Mouse (Mus musculus): ENCODE measurements around the gene Ahrr. TPM values are rescaled to one million over a fixed set of nuclear protein-coding genes. Genes with fewer than 3 reads are reported as not detected.

Gene Ahrr
- polyA plus RNA-seq, 1 experiment from 2014 or later, result 0.57 TPM

- no peak overlapping the region for H3K27ac ChIP-seq (ENCODE audit: low read length)
Measured at GRCm38 (mm10) chr13:74259460-74260230, 32.5 kb downstream of the Ahrr start.

GRCm38 (mm10) chr13:74246494-74246893 lies 45.6 kb downstream of the Ahrr start:
- no peak overlapping the region for H3K4me3 ChIP-seq (ENCODE audit: low read length)
- no peaks in the 10 kb centered on the region for H3K9me3 ChIP-seq (ENCODE audit: control insufficient read depth, low read length)
- no peaks in the 10 kb centered on the region for H3K36me3 ChIP-seq (ENCODE audit: control insufficient read depth, insufficient read depth, low read length)
- peaks cover 12% of the 10 kb centered on the region for H3K4me1 ChIP-seq (replicated peaks; ENCODE audit: control insufficient read depth, insufficient read depth, low read length)
- H3K27ac ChIP-seq (ENCODE audit: low read length), result no peak overlapping the region
- ATAC-seq (ENCODE audit: low read depth), result no peak
- no peak overlapping the region for H3K9ac ChIP-seq (ENCODE audit: low read length)
- H3K27me3 ChIP-seq (ENCODE audit: control insufficient read depth, insufficient read depth, low read depth, low read length), result no peaks in the 10 kb centered on the region
- no peak overlapping the region for H3K4me2 ChIP-seq (ENCODE audit: low read depth, low read length)

More at GRCm38 (mm10) chr13:74259460-74260230, 32.5 kb downstream of the Ahrr start:
- Histone ChIP-seq H3K4me2 (ENCODE audit: low read depth, low read length) (peak overlapping the region; percentile 95), H3K4me3 (ENCODE audit: low read length) (peak overlapping the region; percentile 56), H3K27me3 (ENCODE audit: control insufficient read depth, insufficient read depth, low read depth, low read length) (no peaks in the 10 kb centered on the region), H3K9me3 (ENCODE audit: control insufficient read depth, low read length) (no peaks in the 10 kb centered on the region), H3K36me3 (ENCODE audit: control insufficient read depth, insufficient read depth, low read length) (no peaks in the 10 kb centered on the region), H3K9ac (ENCODE audit: low read length) (peak overlapping the region; percentile 73), H3K4me1 (replicated peaks; ENCODE audit: control insufficient read depth, insufficient read depth, low read length) (peaks cover 6% of the 10 kb centered on the region; the same call in 1 of the 2 replicates)
- 4% methylated on average over 35 of the region's 35 CpGs for WGBS
- ATAC-seq (ENCODE audit: low read depth), result peak; percentile 92

GRCm38 (mm10) chr13:74245899-74246231 lies 46.3 kb downstream of the Ahrr start:
- Histone ChIP-seq H3K4me2 (ENCODE audit: low read depth, low read length) (peak overlapping the region; percentile 40), H3K4me3 (ENCODE audit: low read length) (peak overlapping the region; percentile 6; the same call in 1 of the 2 replicates), H3K9me3 (ENCODE audit: control insufficient read depth, low read length) (no peaks in the 10 kb centered on the region), H3K36me3 (ENCODE audit: control insufficient read depth, insufficient read depth, low read length) (no peaks in the 10 kb centered on the region), H3K27me3 (ENCODE audit: control insufficient read depth, insufficient read depth, low read depth, low read length) (no peaks in the 10 kb centered on the region), H3K27ac (ENCODE audit: low read length) (peak overlapping the region; percentile 57), H3K4me1 (replicated peaks; ENCODE audit: control insufficient read depth, insufficient read depth, low read length) (peaks cover 12% of the 10 kb centered on the region), H3K9ac (ENCODE audit: low read length) (peak overlapping the region; percentile 24; the same call in 1 of the 2 replicates)
- ATAC-seq (ENCODE audit: low read depth), result no peak
- WGBS, result 54% methylated on average over 4 of the region's 4 CpGs

- Histone ChIP-seq H3K4me1 (replicated peaks; ENCODE audit: control insufficient read depth, insufficient read depth, low read length) (peaks cover 12% of the 10 kb centered on the region), H3K27me3 (ENCODE audit: control insufficient read depth, insufficient read depth, low read depth, low read length) (no peaks in the 10 kb centered on the region), H3K27ac (ENCODE audit: low read length) (peak overlapping the region; percentile 57; the same call in 1 of the 2 replicates), H3K4me3 (ENCODE audit: low read length) (peak overlapping the region; percentile 6), H3K9ac (ENCODE audit: low read length) (peak overlapping the region; percentile 24; the same call in 1 of the 2 replicates), H3K9me3 (ENCODE audit: control insufficient read depth, low read length) (no peaks in the 10 kb centered on the region), H3K4me2 (ENCODE audit: low read depth, low read length) (peak overlapping the region; percentile 40), H3K36me3 (ENCODE audit: control insufficient read depth, insufficient read depth, low read length) (no peaks in the 10 kb centered on the region)
- ATAC-seq (ENCODE audit: low read depth), result peak; percentile 99
- 24% methylated on average over 17 of the region's 17 CpGs for WGBS
Measured at GRCm38 (mm10) chr13:74245214-74245898, 46.8 kb downstream of the Ahrr start.

DNA sequence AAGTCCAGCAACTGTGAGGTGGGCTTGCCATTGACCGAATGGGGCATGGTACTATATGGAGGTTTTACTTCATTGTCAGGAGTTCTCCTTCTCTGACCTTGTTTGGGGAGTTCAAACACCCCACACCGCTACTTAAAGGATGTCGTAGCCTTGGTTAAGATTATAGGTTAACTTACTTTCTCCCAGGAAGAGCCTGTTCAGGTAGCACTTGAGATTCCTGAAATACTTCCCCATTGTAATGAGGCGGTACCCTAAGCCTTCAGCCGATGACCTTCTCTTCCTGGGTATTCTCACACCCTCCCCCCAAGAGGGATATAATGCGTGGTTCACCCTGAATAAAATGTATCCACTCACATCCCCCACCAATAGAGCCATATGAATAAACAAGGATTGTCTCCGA lies 54.6 kb downstream of the Ahrr start:
- H3K4me3 ChIP-seq (ENCODE audit: low read length), result no peak overlapping the region
- H3K36me3 ChIP-seq (ENCODE audit: control insufficient read depth, insufficient read depth, low read length), result no peaks in the 10 kb centered on the region
- 0 out of 2 replicates have a peak overlapping the region, but pooled peaks have one; percentile 2 for H3K27ac ChIP-seq (ENCODE audit: low read length)
- no peaks in the 10 kb centered on the region for H3K27me3 ChIP-seq (ENCODE audit: control insufficient read depth, insufficient read depth, low read depth, low read length)
- peak; percentile 64 for ATAC-seq (ENCODE audit: low read depth)
- no peak overlapping the region for H3K9ac ChIP-seq (ENCODE audit: low read length)
- 55% methylated on average over 7 of the region's 7 CpGs for WGBS
- H3K9me3 ChIP-seq (ENCODE audit: control insufficient read depth, low read length), result no peaks in the 10 kb centered on the region
- no peaks in the 10 kb centered on the region; the same call in 1 of the 2 replicates for H3K4me1 ChIP-seq (replicated peaks; ENCODE audit: control insufficient read depth, insufficient read depth, low read length)
- H3K4me2 ChIP-seq (ENCODE audit: low read depth, low read length), result no peak overlapping the region

GRCm38 (mm10) chr13:74220659-74221058 lies 71.5 kb downstream of the Ahrr start:
- no peak overlapping the region for H3K4me2 ChIP-seq (ENCODE audit: low read depth, low read length)
- WGBS, result 15% methylated on average over 1 of the region's 1 CpGs
- no peaks in the 10 kb centered on the region for H3K4me1 ChIP-seq (replicated peaks; ENCODE audit: control insufficient read depth, insufficient read depth, low read length)
- no peak for ATAC-seq (ENCODE audit: low read depth)
- H3K9me3 ChIP-seq (ENCODE audit: control insufficient read depth, low read length), result no peaks in the 10 kb centered on the region
- no peaks in the 10 kb centered on the region for H3K36me3 ChIP-seq (ENCODE audit: control insufficient read depth, insufficient read depth, low read length)
- H3K27me3 ChIP-seq (ENCODE audit: control insufficient read depth, insufficient read depth, low read depth, low read length), result no peaks in the 10 kb centered on the region
- H3K4me3 ChIP-seq (ENCODE audit: low read length), result no peak overlapping the region
- no peak overlapping the region for H3K9ac ChIP-seq (ENCODE audit: low read length)
- H3K27ac ChIP-seq (ENCODE audit: low read length), result no peak overlapping the region

DNA sequence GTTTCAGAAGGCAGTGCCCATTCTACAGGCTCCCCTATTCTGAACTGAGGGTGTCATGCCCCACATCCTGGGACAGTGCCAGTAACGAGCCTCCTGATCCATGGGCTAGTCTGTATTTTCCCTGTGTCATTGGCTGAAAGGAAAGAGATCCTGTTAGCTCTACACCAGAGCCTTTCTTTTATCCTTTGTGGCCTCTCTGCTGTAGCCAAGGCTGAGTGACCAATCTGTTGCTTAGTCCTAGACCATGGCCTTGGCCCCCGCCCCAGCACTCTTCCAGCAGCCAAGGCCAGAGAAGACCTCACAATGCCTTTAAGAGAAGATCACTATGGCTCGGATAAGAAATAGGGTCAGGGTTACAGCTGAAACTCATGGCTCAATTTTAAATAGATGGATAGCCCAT lies 73.7 kb downstream of the Ahrr start:
- ATAC-seq (ENCODE audit: low read depth), result no peak
- Histone ChIP-seq H3K4me1 (replicated peaks; ENCODE audit: control insufficient read depth, insufficient read depth, low read length) (no peaks in the 10 kb centered on the region), H3K27ac (ENCODE audit: low read length) (no peak overlapping the region), H3K36me3 (ENCODE audit: control insufficient read depth, insufficient read depth, low read length) (no peaks in the 10 kb centered on the region), H3K9me3 (ENCODE audit: control insufficient read depth, low read length) (no peaks in the 10 kb centered on the region), H3K9ac (ENCODE audit: low read length) (no peak overlapping the region), H3K27me3 (ENCODE audit: control insufficient read depth, insufficient read depth, low read depth, low read length) (no peaks in the 10 kb centered on the region), H3K4me3 (ENCODE audit: low read length) (no peak overlapping the region), H3K4me2 (ENCODE audit: low read depth, low read length) (no peak overlapping the region)
- 74% methylated on average over 3 of the region's 3 CpGs for WGBS

- Histone ChIP-seq H3K36me3 (ENCODE audit: control insufficient read depth, insufficient read depth, low read length) (peaks cover 3% of the 10 kb centered on the region), H3K9ac (ENCODE audit: low read length) (peak overlapping the region; percentile 86), H3K27me3 (ENCODE audit: control insufficient read depth, insufficient read depth, low read depth, low read length) (no peaks in the 10 kb centered on the region), H3K4me2 (ENCODE audit: low read depth, low read length) (peak overlapping the region; percentile 90), H3K27ac (ENCODE audit: low read length) (peak overlapping the region; percentile 77), H3K4me1 (replicated peaks; ENCODE audit: control insufficient read depth, insufficient read depth, low read length) (peaks cover 14% of the 10 kb centered on the region), H3K9me3 (ENCODE audit: control insufficient read depth, low read length) (no peaks in the 10 kb centered on the region), H3K4me3 (ENCODE audit: low read length) (peak overlapping the region; percentile 78)
- 21% methylated on average over 12 of the region's 12 CpGs for WGBS
- ATAC-seq (ENCODE audit: low read depth), result 0 out of 2 replicates have a peak, but pooled peaks have one; percentile 21
Measured at GRCm38 (mm10) chr13:74208986-74209345, 83.2 kb downstream of the Ahrr start.

DNA sequence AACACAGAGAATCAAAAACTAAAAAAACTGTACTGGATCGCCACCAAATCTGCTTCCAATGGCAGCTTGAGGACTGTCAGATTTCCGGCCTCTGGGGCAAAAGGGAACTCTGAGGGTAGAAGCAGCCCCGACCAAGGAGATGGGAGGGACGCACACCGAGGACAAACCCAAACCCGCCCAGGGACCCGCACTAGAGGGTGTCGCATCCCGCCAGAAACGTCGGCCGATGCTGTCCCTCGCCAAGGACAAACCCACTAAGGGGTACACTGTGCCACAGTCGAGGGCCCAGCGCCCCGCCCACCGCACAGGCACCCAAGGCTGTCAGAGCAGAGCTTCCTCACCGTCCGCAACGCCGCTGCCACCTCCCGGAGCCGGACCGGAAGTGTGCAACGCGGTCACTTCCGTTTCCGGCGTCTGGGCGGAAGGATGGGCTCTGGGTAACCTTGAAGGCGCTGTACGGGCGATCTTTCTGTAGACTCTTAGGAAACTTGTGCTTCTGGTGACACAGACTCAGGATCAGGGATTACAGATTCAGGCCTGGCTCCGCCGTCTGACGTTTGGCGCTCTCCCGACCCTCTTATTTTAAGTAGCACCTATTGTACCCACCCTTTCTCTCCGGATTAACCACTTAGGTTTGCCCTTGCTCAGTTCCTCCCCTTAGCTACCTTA lies 83.7 kb downstream of the Ahrr start, which contains the start of gene Exoc3:
TSS of gene Exoc3 (minus strand) at position 416 of the 669 bp plus-strand sequence.
- under 1% methylated on average over 39 of the region's 39 CpGs for WGBS
- peak within 1 kb of the TSS; percentile 78 for H3K4me3 ChIP-seq (ENCODE audit: low read length)

More for the DNA sequence above, 83.7 kb downstream of the Ahrr start, which contains the start of gene Exoc3:
- no peaks in the 10 kb centered on the region for H3K27me3 ChIP-seq (ENCODE audit: control insufficient read depth, insufficient read depth, low read depth, low read length)
- no peaks in the 10 kb centered on the region for H3K9me3 ChIP-seq (ENCODE audit: control insufficient read depth, low read length)
- H3K27ac ChIP-seq (ENCODE audit: low read length), result peak within 1 kb of the TSS; percentile 77
- ATAC-seq (ENCODE audit: low read depth), result peak; percentile 98
- peaks cover 8% of the 10 kb centered on the region for H3K36me3 ChIP-seq (ENCODE audit: control insufficient read depth, insufficient read depth, low read length)
- H3K9ac ChIP-seq (ENCODE audit: low read length), result peak within 1 kb of the TSS; percentile 86
- H3K4me2 ChIP-seq (ENCODE audit: low read depth, low read length), result peak within 1 kb of the TSS; percentile 90
- H3K4me1 ChIP-seq (replicated peaks; ENCODE audit: control insufficient read depth, insufficient read depth, low read length), result peaks cover 14% of the 10 kb centered on the region
